Mouse (Mus musculus) heart, adult 2 months (tissue): ENCODE results near the gene Hoxc5. TPM values are rescaled to one million over a fixed set of nuclear protein-coding genes. Genes with fewer than 3 reads are reported as not detected.

Experiments
- DNase-seq, 2 experiments: peaks; one replicate each; pipeline ENCODE4 v3.0.0; 2021
- H3K27ac ChIP-seq: fragments of 200-600 bp; 2 replicates; pipeline ENCODE4 v1.8.1; 2022
- H3K27me3 ChIP-seq: fragments of 200-500 bp; 2 replicates; pipeline ENCODE4 v1.6.1; 2012; ENCODE audit warnings: mild to moderate bottlenecking, low read length, inconsistent platforms, mixed read lengths; ENCODE audit not compliant: control insufficient read depth, insufficient read depth
- H3K36me3 ChIP-seq: fragments of 200-500 bp; 2 replicates; pipeline ENCODE4 v1.6.1; 2012; ENCODE audit warnings: low read length, inconsistent platforms; ENCODE audit not compliant: control insufficient read depth, insufficient read depth
- H3K4me1 ChIP-seq: fragments of 200-500 bp; 2 replicates; pipeline ENCODE4 v1.6.1; 2011; ENCODE audit warnings: low read length; ENCODE audit not compliant: control insufficient read depth, insufficient read depth
- H3K4me3 ChIP-seq: fragments of 200-600 bp; 2 replicates; pipeline ENCODE4 v1.8.1; 2022
- H3K79me2 ChIP-seq: fragments of 200-500 bp; replicated peaks from 2 replicates; pipeline ENCODE4 v1.6.1; 2012; ENCODE audit warnings: mild to moderate bottlenecking, inconsistent platforms, low read length, moderate library complexity, mixed read lengths; ENCODE audit not compliant: control insufficient read depth, insufficient read depth
- H3K9ac ChIP-seq: fragments of 200-500 bp; 2 replicates; pipeline ENCODE4 v1.6.1; 2012; ENCODE audit warnings: low read depth, mild to moderate bottlenecking, control low read depth, inconsistent platforms, low read length, mixed read lengths
- CTCF ChIP-seq: fragments of 200-600 bp; IDR thresholded peaks from 2 replicates; pipeline ENCODE4 v1.8.1; 2022; ENCODE audit warnings: antibody characterized with exemption, mild to moderate bottlenecking, moderate library complexity
- EP300 ChIP-seq: fragments of 200-500 bp; IDR thresholded peaks from 2 replicates; pipeline ENCODE4 v1.6.1; 2011; ENCODE audit warnings: low read depth, low read length, control low read depth; ENCODE audit not compliant: insufficient read depth
- POLR2A ChIP-seq: fragments of 200-500 bp; IDR thresholded peaks from 2 replicates; pipeline ENCODE4 v1.6.1; 2011; ENCODE audit warnings: mild to moderate bottlenecking, low read depth, low read length, control low read depth; ENCODE audit not compliant: insufficient read depth
- WGBS: fragments of 180-500 bp; shearing (Covaris S2); methylation state at CpG from one replicate; pipeline ENCODE4 v1.1.7; 2018; 5-methylcytosine and 5-hydroxymethylcytosine counted together
- intact Hi-C: fragments of 180-260 bp; cut with DNase I; formaldehyde crosslinking; loops from one replicate; pipeline ENCODE4 v1.15.1; 2025
- polyA plus RNA-seq: library from polyadenylated mRNA; depleted of rRNA; stranded (reverse); fragments of >200 nt; gene quantifications from 2 replicates; pipeline ENCODE4 v1.2.3, GENCODE M21; 2012
- total RNA-seq, 2 experiments: library from RNA; stranded (reverse); gene quantifications; 2 replicates each; pipeline ENCODE4 v1.2.3; 2021

Hoxc5 gene
- total and polyA plus RNA-seq, 3 experiments, result 0.20 TPM; not detected in 2

GRCm38 (mm10) chr15:102997431-102997830 lies 30.2 kb downstream of the Hoxc5 start:
- Histone ChIP-seq H3K4me3 (no peak overlapping the region), H3K27ac (no peak overlapping the region), H3K79me2 (no peaks in the 10 kb centered on the region), H3K9ac (no peak overlapping the region), H3K36me3 (no peaks in the 10 kb centered on the region), H3K27me3 (peaks cover 24% of the 10 kb centered on the region), H3K4me1 (no peaks in the 10 kb centered on the region)
- intact Hi-C loops, result no loop called here
- DNase-seq, result no peak
- no peak for TF ChIP-seq EP300
- TF ChIP-seq POLR2A, result no peak
- TF ChIP-seq CTCF, result no peak
- 6% methylated on average over 3 of the region's 3 CpGs for WGBS

GRCm38 (mm10) chr15:102997939-102998355 lies 30.7 kb downstream of the Hoxc5 start, which contains the start of gene Hoxc6:
Hoxc6 (plus strand) TSS chr15:102998257.
- no peak within 1 kb of the TSS; the same call in 1 of the 2 replicates for H3K9ac ChIP-seq
- no peaks in the 10 kb centered on the region for H3K4me1 ChIP-seq
- intact Hi-C loops, result no loop called here

GRCm38 (mm10) chr15:102998608-102999182 lies 31.5 kb downstream of the Hoxc5 start:
- no peak overlapping the region; the same call in 1 of the 2 replicates for H3K9ac ChIP-seq
- H3K27me3 ChIP-seq, result peaks cover 25% of the 10 kb centered on the region
- DNase-seq, result peak in 1 of 2 experiments; percentile 38
- H3K79me2 ChIP-seq, result no peaks in the 10 kb centered on the region
- intact Hi-C loops, result no loop called here
- no peaks in the 10 kb centered on the region for H3K36me3 ChIP-seq
- no peaks in the 10 kb centered on the region for H3K4me1 ChIP-seq
- 3% methylated on average over 19 of the region's 19 CpGs for WGBS
- no peak overlapping the region for H3K27ac ChIP-seq
- no peak for TF ChIP-seq CTCF
- no peak for TF ChIP-seq POLR2A
- no peak for TF ChIP-seq EP300
- H3K4me3 ChIP-seq, result peak overlapping the region; percentile 62

More at GRCm38 (mm10) chr15:102997939-102998355, 30.7 kb downstream of the Hoxc5 start, which contains the start of gene Hoxc6:
- no peak within 1 kb of the TSS for H3K27ac ChIP-seq
- H3K36me3 ChIP-seq, result no peaks in the 10 kb centered on the region
- H3K27me3 ChIP-seq, result peaks cover 25% of the 10 kb centered on the region
- no peaks in the 10 kb centered on the region for H3K79me2 ChIP-seq
- no peak for TF ChIP-seq EP300
- TF ChIP-seq POLR2A, result no peak
- TF ChIP-seq CTCF, result no peak
- WGBS, result 5% methylated on average over 19 of the region's 19 CpGs
- DNase-seq, result no peak
- peak within 1 kb of the TSS; percentile 62 for H3K4me3 ChIP-seq

GRCm38 (mm10) chr15:102999183-102999831 lies 32.1 kb downstream of the Hoxc5 start:
- H3K4me3 ChIP-seq, result peak overlapping the region; percentile 62
- no peaks in the 10 kb centered on the region for H3K36me3 ChIP-seq
- no peak for TF ChIP-seq CTCF
- no peak for TF ChIP-seq EP300
- no peak for TF ChIP-seq POLR2A
- peaks cover 25% of the 10 kb centered on the region for H3K27me3 ChIP-seq
- H3K9ac ChIP-seq, result peak overlapping the region; percentile 72
- H3K79me2 ChIP-seq, result no peaks in the 10 kb centered on the region
- WGBS, result 2% methylated on average over 33 of the region's 33 CpGs
- peak; percentile 72 to 76 for DNase-seq
- intact Hi-C loops, result no loop called here
- H3K27ac ChIP-seq, result peak overlapping the region; percentile 48; the same call in 1 of the 2 replicates
- H3K4me1 ChIP-seq, result no peaks in the 10 kb centered on the region

- H3K9ac ChIP-seq, result no peak overlapping the region
- H3K27ac ChIP-seq, result no peak overlapping the region
- peaks cover 23% of the 10 kb centered on the region for H3K27me3 ChIP-seq
- no peak overlapping the region; the same call in 1 of the 2 replicates for H3K4me3 ChIP-seq
- TF ChIP-seq EP300, result no peak
- TF ChIP-seq CTCF, result no peak
- TF ChIP-seq POLR2A, result no peak
- H3K4me1 ChIP-seq, result no peaks in the 10 kb centered on the region
- 41% methylated on average over 11 of the region's 11 CpGs for WGBS
- no peak for DNase-seq
- H3K79me2 ChIP-seq, result no peaks in the 10 kb centered on the region
- intact Hi-C loops, result no loop called here
- no peaks in the 10 kb centered on the region for H3K36me3 ChIP-seq
These were observed 32.7 kb downstream of the Hoxc5 start for GRCm38 (mm10) chr15:102999955-103000354.

- no peaks in the 10 kb centered on the region for H3K79me2 ChIP-seq
- H3K9ac ChIP-seq, result no peak overlapping the region
- H3K4me1 ChIP-seq, result no peaks in the 10 kb centered on the region
- no peak overlapping the region for H3K27ac ChIP-seq
- H3K27me3 ChIP-seq, result peaks cover 26% of the 10 kb centered on the region
- H3K36me3 ChIP-seq, result no peaks in the 10 kb centered on the region
- intact Hi-C loops, result no loop called here
- TF ChIP-seq EP300 (no peak), CTCF (no peak), POLR2A (no peak)
- 43% methylated on average over 24 of the region's 24 CpGs for WGBS
- DNase-seq, result no peak
- H3K4me3 ChIP-seq, result no peak overlapping the region
These were observed 33.3 kb downstream of the Hoxc5 start for GRCm38 (mm10) chr15:103000501-103000901.
